ENCODE assay signal across 9 mouse cellular contexts in genomic region chr4:62944326-62944879, GRCm38 (mm10). TPM values are rescaled to one million over a fixed set of nuclear protein-coding genes. Genes with fewer than 3 reads are reported as not detected.
DNase-seq lines count a peak whose midpoint lies in the region; ATAC-seq and TF ChIP-seq lines count a peak whose summit lies in the region.
"Had no signal": no experiment of that assay in that cellular context is flagged by ENCODE, and none has a peak within 500 bp of the region (broad histone marks: within the 10 kb centered on the region; RNA-seq: fewer than 3 reads in every experiment).

No protein-coding gene starts in this region.

- ATAC-seq in CD4-positive, CD25-positive, alpha-beta regulatory T cell, adult 4 months, result no peak
- peak; percentile 77 to 89 for ATAC-seq in hematopoietic stem cell, adult 5-6 weeks (replicated peaks in 1 of 2; ENCODE audit: insufficient read depth in 1 of 2, low FRiP score in 2 of 2, low TSS enrichment in 1 of 2, low read depth in 1 of 2, poor library complexity in 2 of 2, severe bottlenecking in 2 of 2)
- ATAC-seq in inflammation-experienced regulatory T-cells, adult 6 months, result no peak

- no peak overlapping the region for H3K27ac ChIP-seq in layer of hippocampus, adult 2 months
- H3K27ac ChIP-seq: macrophage had no signal

- TF ChIP-seq CTCF in layer of hippocampus, adult 2 months (conservative IDR thresholded peaks at IDR 0.05), result peak; percentile 61

- no peak overlapping the region for H3K4me3 ChIP-seq in layer of hippocampus, adult 2 months

- peak; percentile 54 for DNase-seq in CD4-positive, CD25-positive, alpha-beta regulatory T cell, adult 2 months (ENCODE audit: low read depth, low spot score)
- no peak for DNase-seq in layer of hippocampus, adult 2 months (ENCODE audit: low spot score in 2 of 2)
- DNase-seq in layer of hippocampus, adult 18-20 months (ENCODE audit: low spot score in 2 of 2), result no peak
- DNase-seq in lung, postnatal 25 days (ENCODE audit: low spot score), result peak; percentile 6
- no peak for DNase-seq in spleen, postnatal 10 days (ENCODE audit: low spot score in 2 of 2)

RNA-seq across cellular contexts. Expression of gene Zfp618, which starts 21.0 kb away (rescaled TPM):
- under 1 TPM in 1 of 2 experiments, not detected in 1; 0.11 TPM for polyA plus RNA-seq in CD4-positive, CD25-positive, alpha-beta regulatory T cell, adult 4 months (2017; shearing (Covaris generic))
- total RNA-seq in layer of hippocampus, adult 2 months (2021), result 1 to 10 TPM; 3.6 to 6.1 TPM
- total RNA-seq in layer of hippocampus, adult 18-20 months (2021), result 1 to 10 TPM; 2.6 to 2.9 TPM
- 1.3 and 1.5 TPM in 2 replicates for total RNA-seq in hematopoietic stem cell, adult 5-6 weeks (2017)
- under 1 TPM in 2 of 3 experiments, not detected in 1; 0.05 to 0.31 TPM for polyA plus RNA-seq in inflammation-experienced regulatory T-cells, adult 6 months (2017; shearing (Covaris generic))
- polyA plus RNA-seq: macrophage had no signal

Comparison
In these comparisons a context has a peak if more than half of its experiments do, and no peak if none do; other contexts are left out.
1. DNase-seq: peak in CD4-positive, CD25-positive, alpha-beta regulatory T cell, adult 2 months (single experiment) and lung, postnatal 25 days (single experiment); none in layer of hippocampus, adult 2 months (0 of 2), layer of hippocampus, adult 18-20 months (0 of 2) and spleen, postnatal 10 days (0 of 2).
2. ATAC-seq: peak in hematopoietic stem cell, adult 5-6 weeks (2 of 2); none in CD4-positive, CD25-positive, alpha-beta regulatory T cell, adult 4 months (single experiment) and inflammation-experienced regulatory T-cells, adult 6 months (single experiment).